Mouse (Mus musculus) heart, embryonic 10.5 days (tissue): ENCODE measurements around the gene Cdh15. TPM values are rescaled to one million over a fixed set of nuclear protein-coding genes. Genes with fewer than 3 reads are reported as not detected.
A peak's percentile ranks its signal among the peaks of the same experiment; 100 is the strongest.

Experiments used
- DNase-seq: peaks from one replicate; pipeline ENCODE4 v3.0.0-alpha.2; 2017; ENCODE audit warnings: low spot score
- H3K27ac ChIP-seq: fragments of 300-500 bp; sonication (generic); 2 replicates; pipeline ENCODE4 v1.5.1; 2016; ENCODE audit warnings: mild to moderate bottlenecking
- H3K27me3 ChIP-seq: fragments of 300-500 bp; sonication (generic); 2 replicates; pipeline ENCODE4 v1.6.1; 2016; ENCODE audit warnings: mild to moderate bottlenecking; ENCODE audit not compliant: poor library complexity, insufficient read depth, severe bottlenecking
- H3K36me3 ChIP-seq: fragments of 300-500 bp; sonication (generic); 2 replicates; pipeline ENCODE4 v1.6.1; 2016; ENCODE audit warnings: mild to moderate bottlenecking, moderate library complexity
- H3K4me1 ChIP-seq: fragments of 300-500 bp; sonication (generic); 2 replicates; pipeline ENCODE4 v1.6.1; 2016; ENCODE audit warnings: mild to moderate bottlenecking
- H3K4me3 ChIP-seq: fragments of 300-500 bp; sonication (generic); 2 replicates; pipeline ENCODE4 v1.5.1; 2016; ENCODE audit warnings: mild to moderate bottlenecking, moderate library complexity
- H3K9me3 ChIP-seq: fragments of 300-500 bp; sonication (generic); 2 replicates; pipeline ENCODE4 v1.6.1; 2016; ENCODE audit warnings: mild to moderate bottlenecking, moderate library complexity
- WGBS: fragments of 180-500 bp; shearing (Covaris S2); methylation state at CpG from one replicate; pipeline ENCODE4 v1.1.7; 2016; 5-methylcytosine and 5-hydroxymethylcytosine counted together
- polyA plus RNA-seq: library from polyadenylated mRNA; unstranded; fragments of >200 nt; fragmentation: Nextera tagmentation; extraction: Ambion mirVana; gene quantifications from 2 replicates; pipeline ENCODE4 v1.2.1, GENCODE M21; 2016

Gene Cdh15
- polyA plus RNA-seq, 1 experiment from 2014 or later: 0.79 TPM

GRCm38 (mm10) chr8:122901892-122902515 is 54.2 kb downstream of the Cdh15 start:
- 82% methylated on average over 8 of the region's 8 CpGs for WGBS
- no peaks in the 10 kb centered on the region for H3K27me3 ChIP-seq
- no peak overlapping the region for H3K4me3 ChIP-seq
- H3K36me3 ChIP-seq: peaks cover 37% of the 10 kb centered on the region
- no peak for DNase-seq
- no peak overlapping the region for H3K27ac ChIP-seq
- H3K9me3 ChIP-seq: no peaks in the 10 kb centered on the region
- peaks cover 41% of the 10 kb centered on the region for H3K4me1 ChIP-seq

GRCm38 (mm10) chr8:122902581-122902980 is 54.8 kb downstream of the Cdh15 start:
- DNase-seq: no peak
- Histone ChIP-seq H3K4me3 (no peak overlapping the region), H3K9me3 (no peaks in the 10 kb centered on the region), H3K4me1 (peaks cover 41% of the 10 kb centered on the region), H3K36me3 (peaks cover 37% of the 10 kb centered on the region), H3K27ac (no peak overlapping the region), H3K27me3 (no peaks in the 10 kb centered on the region)
- WGBS: 58% methylated on average over 3 of the region's 3 CpGs

GRCm38 (mm10) chr8:122903002-122903401 is 55.2 kb downstream of the Cdh15 start:
- no peak overlapping the region for H3K4me3 ChIP-seq
- no peaks in the 10 kb centered on the region for H3K9me3 ChIP-seq
- 85% methylated on average over 5 of the region's 5 CpGs for WGBS
- H3K27me3 ChIP-seq: no peaks in the 10 kb centered on the region
- peaks cover 37% of the 10 kb centered on the region for H3K36me3 ChIP-seq
- no peak overlapping the region for H3K27ac ChIP-seq
- H3K4me1 ChIP-seq: peaks cover 40% of the 10 kb centered on the region
- no peak for DNase-seq

- no peak overlapping the region for H3K27ac ChIP-seq
- DNase-seq: no peak
- H3K4me3 ChIP-seq: no peak overlapping the region
- H3K36me3 ChIP-seq: peaks cover 29% of the 10 kb centered on the region
- peaks cover 26% of the 10 kb centered on the region for H3K4me1 ChIP-seq
- H3K27me3 ChIP-seq: no peaks in the 10 kb centered on the region
- H3K9me3 ChIP-seq: no peaks in the 10 kb centered on the region
- 91% methylated on average over 11 of the region's 11 CpGs for WGBS
These were observed 56.7 kb downstream of the Cdh15 start for GRCm38 (mm10) chr8:122904496-122904895.

- H3K27ac ChIP-seq: no peak overlapping the region
- H3K9me3 ChIP-seq: no peaks in the 10 kb centered on the region
- no peaks in the 10 kb centered on the region for H3K27me3 ChIP-seq
- no peak overlapping the region for H3K4me3 ChIP-seq
- peaks cover 21% of the 10 kb centered on the region for H3K4me1 ChIP-seq
- H3K36me3 ChIP-seq: peaks cover 24% of the 10 kb centered on the region
- DNase-seq: no peak
- WGBS: 93% methylated on average over 4 of the region's 4 CpGs
These were observed 57.6 kb downstream of the Cdh15 start for GRCm38 (mm10) chr8:122905346-122905745.

GRCm38 (mm10) chr8:122906463-122907021 is 58.8 kb downstream of the Cdh15 start:
- H3K36me3 ChIP-seq: peaks cover 22% of the 10 kb centered on the region
- H3K4me1 ChIP-seq: peaks cover 21% of the 10 kb centered on the region
- no peaks in the 10 kb centered on the region for H3K9me3 ChIP-seq
- no peaks in the 10 kb centered on the region for H3K27me3 ChIP-seq
- 38% methylated on average over 6 of the region's 6 CpGs for WGBS
- H3K27ac ChIP-seq: no peak overlapping the region
- DNase-seq: peak; percentile 88
- H3K4me3 ChIP-seq: no peak overlapping the region

GRCm38 (mm10) chr8:122912150-122912549 is 64.4 kb downstream of the Cdh15 start:
- peaks cover 27% of the 10 kb centered on the region for H3K4me1 ChIP-seq
- no peak overlapping the region for H3K4me3 ChIP-seq
- H3K27ac ChIP-seq: no peak overlapping the region
- no peak for DNase-seq
- no peaks in the 10 kb centered on the region for H3K27me3 ChIP-seq
- no peaks in the 10 kb centered on the region for H3K9me3 ChIP-seq
- peaks cover 47% of the 10 kb centered on the region for H3K36me3 ChIP-seq
- 76% methylated on average over 3 of the region's 3 CpGs for WGBS

GRCm38 (mm10) chr8:122912871-122913270 is 65.1 kb downstream of the Cdh15 start:
- no peaks in the 10 kb centered on the region for H3K9me3 ChIP-seq
- H3K27ac ChIP-seq: no peak overlapping the region
- 79% methylated on average over 4 of the region's 4 CpGs for WGBS
- peaks cover 34% of the 10 kb centered on the region for H3K4me1 ChIP-seq
- H3K36me3 ChIP-seq: peaks cover 40% of the 10 kb centered on the region
- DNase-seq: no peak
- no peak overlapping the region for H3K4me3 ChIP-seq
- H3K27me3 ChIP-seq: no peaks in the 10 kb centered on the region

GRCm38 (mm10) chr8:122916766-122917165 is 69.0 kb downstream of the Cdh15 start:
- Histone ChIP-seq H3K27me3 (no peaks in the 10 kb centered on the region), H3K4me3 (no peak overlapping the region), H3K9me3 (no peaks in the 10 kb centered on the region), H3K4me1 (peaks cover 67% of the 10 kb centered on the region), H3K27ac (peak overlapping the region; percentile 84), H3K36me3 (peaks cover 28% of the 10 kb centered on the region)
- 51% methylated on average over 3 of the region's 3 CpGs for WGBS
- no peak for DNase-seq

Other genes with a start within 250 kb of the Cdh15 start
- gene Galns, start 236.5 kb upstream of the Cdh15 start, polyA plus RNA-seq: 8.1 and 11.9 TPM in 2 replicates
- gene Trappc2l, start 236.3 kb upstream of the Cdh15 start, polyA plus RNA-seq: 52.9 and 67.4 TPM in 2 replicates
- gene Pabpn1l, start 225.2 kb upstream of the Cdh15 start, polyA plus RNA-seq: 0.19 TPM in 1 of 2 replicates, not detected in the other
- gene Cbfa2t3, start 148.9 kb upstream of the Cdh15 start, polyA plus RNA-seq: 3.8 and 5.5 TPM in 2 replicates
- gene Acsf3, start 72.5 kb upstream of the Cdh15 start, polyA plus RNA-seq: 17.3 and 19.8 TPM in 2 replicates
- gene Ankrd11, start 194.3 kb downstream of the Cdh15 start, polyA plus RNA-seq: 32.9 TPM in 2 replicates
- gene Spg7, start 215.0 kb downstream of the Cdh15 start, polyA plus RNA-seq: 57.4 and 63.0 TPM in 2 replicates